Mouse (Mus musculus) neural tube, embryonic 10.5 days (tissue): ENCODE results near the gene Sun1.

ENCODE experiments used
- DNase-seq: peaks from one replicate; pipeline ENCODE4 v3.0.0-alpha.2; 2017; ENCODE audit warnings: low spot score; ENCODE audit errors: extremely low spot score

The Sun1 gene

DNA sequence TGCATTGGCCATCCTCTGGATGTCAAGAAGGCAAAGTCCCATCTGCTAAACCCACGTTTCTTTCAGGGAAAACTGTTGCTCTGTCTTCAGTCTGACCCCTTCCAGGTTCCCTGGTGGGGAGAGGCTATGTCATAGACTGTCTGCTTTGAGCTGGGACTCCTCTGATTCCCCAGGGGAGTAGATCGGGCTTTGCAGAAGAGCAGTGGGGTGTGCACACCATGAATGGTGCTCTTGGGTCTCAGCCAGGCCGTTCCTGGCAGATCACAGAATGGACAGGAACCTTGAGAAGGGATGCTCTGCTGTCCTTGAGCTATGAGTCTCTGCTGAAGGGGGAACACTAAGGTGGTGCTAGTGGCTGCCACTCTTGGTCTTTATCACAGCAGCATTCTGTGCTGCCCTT, 48.4 kb downstream of the Sun1 start:
- DNase-seq, result no peak

DNA sequence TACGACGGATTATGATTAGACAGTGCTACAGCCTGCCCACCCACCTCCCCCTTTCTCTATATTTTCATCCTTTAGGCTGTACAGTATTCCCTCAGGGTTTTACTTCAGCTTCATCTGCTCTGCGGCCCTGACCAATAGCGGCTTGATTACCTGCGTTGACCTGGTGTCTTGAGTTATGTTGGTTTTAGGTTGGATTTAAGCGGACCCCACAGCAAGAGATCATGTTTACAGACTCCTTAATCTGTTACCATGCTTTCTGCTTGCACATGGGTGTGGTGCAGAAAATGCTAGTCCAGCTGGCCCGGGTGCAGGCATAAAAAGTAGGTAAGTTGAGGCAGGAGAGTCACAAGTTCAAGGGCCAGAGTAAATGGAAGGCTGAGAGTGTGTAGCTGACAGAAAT, 50.8 kb downstream of the Sun1 start:
- no peak for DNase-seq

DNA sequence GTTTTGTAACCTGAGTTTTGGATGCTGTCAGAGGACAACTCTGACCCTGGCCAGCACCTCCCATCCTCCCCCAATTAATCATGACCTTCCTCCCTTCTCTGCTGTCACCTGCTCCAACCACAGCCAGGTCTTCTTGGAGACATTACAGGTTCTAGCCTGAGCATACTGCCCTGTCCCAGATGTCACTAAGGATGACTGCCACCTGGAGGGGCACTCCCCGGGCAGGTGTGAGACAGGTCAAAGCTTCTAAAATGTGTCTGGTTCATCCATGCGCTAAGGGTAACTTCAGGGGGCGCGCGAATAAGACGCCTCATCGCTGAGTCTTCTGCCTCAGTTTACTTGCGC, 51.3 kb downstream of the Sun1 start:
- no peak for DNase-seq

DNA sequence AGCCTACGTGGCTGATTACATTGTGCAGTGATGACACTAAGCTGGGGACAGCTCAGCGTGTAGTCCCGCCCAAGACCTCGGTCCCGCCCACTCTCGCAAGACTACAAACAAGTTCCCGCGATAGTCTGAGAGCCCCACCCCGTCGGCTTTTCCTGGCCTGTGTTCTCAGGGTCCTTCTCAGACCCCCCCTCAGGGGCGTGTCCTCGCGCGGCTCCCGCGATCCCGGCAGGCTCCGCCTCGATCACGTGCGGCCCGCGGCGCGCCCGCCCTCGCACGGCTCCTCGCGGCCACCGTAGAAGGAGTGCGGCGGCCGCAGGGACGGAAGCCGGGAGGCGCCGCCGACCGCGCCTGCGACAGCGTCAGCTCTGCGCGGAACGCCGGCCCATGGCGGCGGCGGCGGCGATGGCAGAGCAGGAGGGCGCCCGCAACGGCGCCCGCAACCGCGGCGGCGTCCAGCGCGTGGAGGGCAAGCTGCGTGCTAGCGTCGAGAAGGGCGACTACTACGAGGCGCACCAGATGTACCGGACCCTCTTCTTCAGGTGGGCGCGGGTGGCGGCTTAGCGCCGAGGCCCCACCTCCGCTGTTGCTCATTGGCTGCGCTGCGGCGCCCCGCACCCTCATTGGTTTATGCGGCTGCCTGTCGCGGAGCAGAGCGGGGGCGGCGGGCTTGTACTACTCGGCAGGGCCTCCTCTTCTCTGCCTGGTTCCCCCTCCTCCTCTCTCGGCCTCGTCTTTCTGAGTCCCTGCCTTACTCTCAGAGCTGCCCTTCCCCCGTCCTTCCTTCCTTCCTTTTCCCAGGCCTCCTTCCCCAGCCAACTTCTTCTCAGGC, 51.9 kb downstream of the Sun1 start, which contains the start of gene Get4:
Gene Get4, plus strand, starts transcription at position 244 of the 829 bp plus-strand sequence.
- DNase-seq, result peak; percentile 97

DNA sequence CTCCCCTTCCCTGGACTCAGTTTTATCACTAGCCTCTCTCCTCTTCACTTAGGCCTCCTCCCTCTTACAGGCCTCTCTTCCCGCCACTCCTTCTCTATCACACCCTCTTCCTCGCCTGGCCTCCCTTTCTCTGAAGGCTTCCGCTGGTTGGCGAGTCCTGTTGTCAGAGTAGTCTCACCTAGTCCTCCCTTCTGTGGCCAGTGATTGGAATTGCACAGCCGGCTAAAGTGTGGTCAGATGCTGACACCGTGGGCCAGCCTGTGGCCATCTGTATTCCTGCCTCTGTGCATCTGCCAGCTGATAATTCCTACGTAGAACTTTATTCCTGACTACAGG, 52.4 kb downstream of the Sun1 start:
- no peak for DNase-seq

DNA sequence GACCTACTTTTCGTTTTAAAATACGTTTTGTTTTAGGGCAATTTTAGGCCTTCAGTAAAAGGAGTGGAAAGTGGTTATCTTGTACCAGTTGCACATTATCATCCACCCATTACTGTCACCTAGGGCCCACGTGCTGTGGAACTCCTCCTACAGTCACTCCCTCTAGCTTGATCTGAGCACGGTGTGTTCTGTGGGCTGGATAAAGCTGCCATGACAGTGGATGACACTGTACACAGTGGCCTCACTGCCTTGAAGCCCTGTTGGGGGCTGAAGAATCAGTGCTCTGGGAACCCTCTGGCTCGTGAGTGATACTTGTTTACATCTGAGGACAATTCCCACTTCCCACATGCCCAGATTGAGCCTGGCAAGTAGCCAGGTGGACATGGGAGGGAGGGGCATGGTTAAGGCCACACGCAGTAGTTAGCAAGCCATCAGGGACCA, 52.9 kb downstream of the Sun1 start:
- DNase-seq, result no peak

DNA sequence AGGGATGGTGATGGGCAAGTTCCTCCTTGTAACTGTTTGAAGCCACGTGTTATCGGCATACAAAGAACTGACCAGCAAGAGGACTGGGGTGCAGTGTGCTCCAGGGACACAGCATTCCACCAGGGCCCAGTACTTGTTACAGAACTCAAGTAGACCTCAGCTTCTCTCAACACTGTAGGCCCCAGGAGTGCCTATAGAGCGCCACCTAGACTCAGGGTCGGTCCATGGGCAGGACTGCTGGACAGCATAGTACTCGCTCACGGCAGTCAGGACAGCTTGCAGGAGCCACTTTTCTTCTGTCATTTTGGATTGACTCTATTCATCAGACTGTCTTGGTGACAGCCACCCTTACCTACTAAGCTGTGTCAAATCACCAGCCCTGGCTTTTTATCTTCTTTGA, 54.5 kb downstream of the Sun1 start:
- no peak for DNase-seq

DNA sequence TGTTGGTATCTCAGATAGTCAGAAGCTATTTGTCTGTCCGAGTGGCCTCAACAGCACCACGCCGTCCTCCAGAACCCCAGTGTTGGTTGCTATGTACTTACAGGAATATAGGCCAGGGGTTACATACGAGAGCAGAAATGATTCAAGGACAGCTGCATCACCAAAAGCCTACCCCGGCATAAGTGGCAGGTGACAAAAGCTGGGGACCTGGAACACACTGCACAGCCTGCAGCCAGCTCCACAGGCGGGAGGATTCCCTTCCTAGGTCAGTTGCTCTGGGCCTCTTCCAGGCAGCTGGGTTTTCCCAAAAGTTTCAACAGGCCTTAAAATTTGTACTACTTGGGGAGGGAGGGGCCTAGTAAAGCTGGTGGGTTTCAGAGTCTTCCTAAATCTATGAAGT, 55.3 kb downstream of the Sun1 start:
- no peak for DNase-seq

DNA sequence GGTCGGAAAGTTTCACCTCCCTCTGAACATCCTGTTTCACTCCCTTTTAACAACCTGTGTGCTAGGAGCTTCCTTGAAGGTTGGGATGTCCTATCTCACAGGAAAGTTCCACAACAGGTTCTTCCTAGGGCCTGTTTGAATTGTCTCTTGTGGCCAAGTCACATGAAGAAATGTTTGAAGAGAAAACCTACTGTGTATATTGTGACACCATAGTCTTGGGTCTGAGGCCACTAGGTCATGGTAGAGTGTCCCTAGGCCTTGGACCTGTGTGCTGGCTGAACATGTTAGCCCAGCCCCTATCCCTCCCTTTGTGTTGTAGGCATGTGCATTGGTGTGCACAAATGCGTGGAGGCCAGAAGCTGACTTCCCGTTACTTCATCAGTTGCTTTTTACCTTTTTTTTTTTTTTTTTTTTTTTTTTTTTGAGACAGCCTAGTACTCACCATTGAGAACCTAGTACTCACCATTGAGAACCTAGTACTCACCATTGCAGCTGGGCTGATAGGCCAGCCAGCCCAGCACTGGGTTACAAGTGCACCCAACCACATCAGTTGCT, 55.9 kb downstream of the Sun1 start:
- no peak for DNase-seq

DNA sequence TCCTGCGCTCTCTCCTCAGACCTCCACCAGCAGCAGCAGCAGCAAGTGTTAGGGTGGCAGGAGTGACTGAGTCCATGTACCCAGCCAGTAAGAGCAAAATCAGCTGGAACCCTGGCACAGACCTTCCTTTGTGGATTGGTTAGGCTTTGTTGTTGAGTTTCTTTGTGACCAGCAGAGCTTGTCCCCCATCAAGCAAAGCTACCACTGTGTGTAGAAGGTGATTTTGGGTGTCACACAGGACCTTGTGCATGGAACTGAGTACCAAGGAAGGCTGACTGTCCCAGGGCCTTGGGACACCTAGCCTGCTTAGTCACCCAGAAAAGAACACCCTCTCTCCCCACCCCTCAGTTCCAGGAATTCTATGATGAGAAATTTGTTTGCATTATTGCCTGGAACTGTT, 56.8 kb downstream of the Sun1 start:
- DNase-seq, result no peak

DNA sequence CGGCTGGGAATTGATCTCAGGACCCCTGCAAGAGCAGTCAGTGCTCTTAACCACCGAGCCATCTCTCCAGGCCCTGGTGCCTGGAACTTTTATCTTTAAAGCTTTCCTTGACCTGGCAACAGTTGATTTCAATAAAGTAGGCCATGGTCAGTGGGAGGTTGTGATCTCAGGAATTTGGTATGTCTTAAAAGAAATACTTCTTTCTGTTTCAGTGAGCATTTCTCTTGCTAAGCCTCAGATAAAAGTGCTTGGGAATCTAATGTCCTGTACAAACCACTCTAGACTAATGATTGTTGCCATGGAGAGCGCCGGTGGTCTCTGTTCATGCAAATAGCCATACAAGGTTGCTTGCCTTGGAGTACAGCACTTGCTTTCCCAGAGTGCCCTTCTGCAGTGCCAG, 57.4 kb downstream of the Sun1 start:
- no peak for DNase-seq

DNA sequence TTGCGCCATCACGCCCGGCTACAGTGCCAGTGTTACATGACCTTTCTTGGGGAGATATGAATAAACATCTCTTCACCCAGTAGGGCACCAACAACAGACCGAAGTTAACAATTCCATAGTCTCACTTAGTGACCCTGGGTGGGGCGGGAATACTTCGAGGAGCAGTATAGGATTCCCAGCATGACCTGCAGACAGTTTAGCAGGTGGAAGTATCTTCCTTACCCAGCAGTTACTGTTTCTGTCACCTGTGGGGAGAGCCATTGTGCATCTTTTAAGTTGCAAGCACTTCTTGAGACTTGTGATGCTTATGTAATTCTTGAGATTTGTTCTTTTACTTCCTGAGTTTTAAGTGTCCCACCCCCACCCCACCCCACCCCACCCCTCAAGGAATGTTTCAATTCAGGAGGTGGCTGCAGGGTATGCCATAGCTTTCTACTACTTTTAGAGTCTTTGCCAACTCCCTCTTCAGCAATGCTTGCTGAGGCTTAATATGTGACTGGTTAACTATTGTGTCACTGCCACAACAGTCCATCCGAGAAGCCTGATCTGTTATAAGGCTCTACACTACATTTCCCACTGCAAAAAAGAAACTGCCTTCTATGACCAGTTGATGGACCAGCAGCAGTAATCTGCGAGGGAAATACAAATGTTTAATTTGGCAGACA, 58.1 kb downstream of the Sun1 start:
- DNase-seq, result no peak

DNA sequence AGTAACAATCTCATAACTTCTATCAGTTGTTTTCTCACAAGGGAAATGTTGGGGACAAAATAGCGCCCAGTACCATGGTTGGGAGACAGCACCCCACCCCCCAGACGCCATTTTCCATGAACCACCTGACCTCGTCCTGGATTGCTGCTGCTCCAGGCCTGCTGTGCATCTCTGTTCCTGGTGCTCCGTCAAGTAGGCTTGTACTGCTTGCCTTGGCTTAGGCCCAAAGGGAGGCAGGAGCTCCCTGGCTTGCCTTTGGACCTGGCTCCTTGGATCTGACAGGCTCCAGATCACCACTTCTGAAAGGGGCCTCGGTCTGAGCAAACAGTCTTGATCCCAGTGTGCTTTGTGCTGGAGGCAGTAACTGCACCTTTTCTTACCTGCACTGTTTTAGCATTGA, 59.4 kb downstream of the Sun1 start:
- no peak for DNase-seq

DNA sequence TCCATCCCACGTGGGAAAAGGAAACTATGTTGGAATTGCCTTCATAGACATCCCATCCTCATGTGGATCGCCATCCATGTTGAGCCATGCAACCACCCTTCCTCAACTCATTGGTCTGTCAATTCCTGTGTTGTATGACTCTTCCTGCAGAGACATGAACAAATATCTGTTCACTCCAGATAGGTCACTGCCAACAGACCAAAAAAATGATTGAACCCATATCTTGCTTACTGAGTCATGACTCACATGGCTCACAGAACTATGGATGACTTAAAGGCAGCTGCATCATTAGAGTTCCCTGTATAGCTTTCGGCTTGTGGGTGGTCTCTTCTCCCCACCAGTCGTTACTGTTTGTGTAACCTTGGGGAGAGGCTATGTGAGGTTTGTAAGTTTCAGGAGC, 61.0 kb downstream of the Sun1 start:
- no peak for DNase-seq

DNA sequence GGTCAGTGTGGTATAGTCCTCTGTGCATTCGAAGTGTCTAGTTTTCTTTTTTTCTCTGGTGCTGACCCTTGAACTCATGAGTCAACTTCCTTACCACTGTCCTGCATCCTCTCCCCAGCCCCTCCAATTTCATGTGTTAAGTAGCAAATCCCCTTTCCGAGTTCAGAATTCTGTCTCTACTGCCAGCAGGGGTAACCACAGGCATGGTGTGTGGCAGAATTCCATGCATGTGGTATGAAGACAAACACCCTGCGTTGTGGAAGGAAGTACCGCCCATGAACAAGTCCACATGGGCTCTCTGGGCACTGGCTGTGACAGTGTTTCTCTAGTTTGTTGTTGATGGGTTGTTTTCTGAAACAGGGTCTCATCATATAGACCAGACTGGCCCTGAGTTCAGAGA, 67.2 kb downstream of the Sun1 start:
- DNase-seq, result no peak

DNA sequence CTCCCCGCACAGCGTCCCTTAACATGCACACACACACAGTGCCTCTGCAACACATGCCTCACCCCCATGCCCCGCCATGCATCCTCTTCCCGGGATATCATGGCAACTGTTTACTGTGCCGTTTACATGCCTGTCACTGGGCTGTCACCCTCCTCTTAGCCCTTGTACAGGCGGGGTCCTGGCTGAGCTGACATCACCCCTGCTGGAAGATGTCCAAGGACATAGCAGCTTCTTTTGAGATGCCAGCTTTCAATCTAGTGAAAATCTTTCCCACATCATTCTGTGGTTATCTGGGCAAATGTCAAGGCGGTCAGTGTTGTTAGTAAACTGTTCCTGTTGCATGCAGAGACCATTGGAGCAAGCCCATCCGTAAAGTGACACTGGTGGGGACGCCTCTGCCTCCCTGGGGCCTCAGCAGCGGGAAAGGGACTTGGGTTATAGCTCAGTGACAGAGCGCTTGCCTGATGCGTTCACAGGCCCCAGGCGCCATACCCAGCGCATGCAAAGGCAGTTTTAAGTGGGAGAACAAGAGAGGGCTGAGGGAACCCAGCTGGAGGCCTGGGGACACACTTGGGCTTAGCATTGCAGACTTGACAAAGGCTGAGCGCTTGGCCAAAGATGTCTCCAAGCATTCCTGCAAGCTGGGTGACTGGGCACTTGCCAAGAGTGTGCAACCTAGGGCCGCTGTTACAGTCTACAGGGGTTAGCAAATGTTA, 70.5 kb downstream of the Sun1 start:
- no peak for DNase-seq

DNA sequence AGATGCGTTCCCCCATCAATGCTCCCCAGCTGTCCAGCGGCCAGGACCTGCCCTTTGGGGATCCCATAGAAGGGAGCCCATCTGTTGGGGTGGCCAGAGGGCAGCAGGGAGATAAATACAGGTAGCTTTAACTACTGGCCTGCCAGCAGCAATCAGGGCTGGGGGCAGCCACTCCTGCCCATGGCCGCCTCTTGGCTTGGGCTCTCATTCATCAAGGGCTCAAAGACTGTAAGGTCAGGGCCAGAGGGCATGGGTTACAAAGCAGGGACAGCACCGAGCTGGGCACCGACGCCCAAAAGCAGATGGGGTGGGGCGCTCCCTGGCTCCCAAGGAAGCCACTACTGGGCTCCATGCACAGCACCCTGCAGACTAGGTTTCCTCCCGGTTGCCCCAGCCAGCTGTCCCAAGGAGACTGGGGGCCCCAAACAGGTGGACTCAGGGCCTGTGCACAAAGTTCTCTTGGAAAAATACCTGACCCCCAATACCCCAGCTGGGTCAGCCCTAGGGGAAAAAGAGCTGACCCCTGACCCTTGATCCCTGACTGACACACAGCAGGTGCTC, 71.6 kb downstream of the Sun1 start:
- no peak for DNase-seq

DNA sequence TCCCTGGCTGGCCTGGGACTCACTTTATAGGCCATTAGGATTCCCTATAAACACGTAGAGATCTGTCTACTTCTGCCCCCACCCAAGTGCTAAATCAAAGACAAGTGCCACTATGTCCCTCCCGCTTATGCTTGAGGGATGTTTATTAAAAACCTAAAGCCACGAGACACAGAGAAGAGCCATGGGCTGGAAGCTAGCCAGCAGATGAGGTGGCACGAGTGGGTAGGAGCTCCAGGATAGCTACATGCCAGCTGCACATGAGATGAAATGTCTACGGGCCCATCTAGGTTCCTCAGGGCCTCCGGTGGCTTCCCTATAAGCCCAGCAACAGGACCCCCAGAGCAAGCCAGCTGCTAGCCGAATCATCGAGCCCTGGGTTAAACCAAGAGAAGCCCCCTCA, 76.8 kb downstream of the Sun1 start:
- no peak for DNase-seq

DNA sequence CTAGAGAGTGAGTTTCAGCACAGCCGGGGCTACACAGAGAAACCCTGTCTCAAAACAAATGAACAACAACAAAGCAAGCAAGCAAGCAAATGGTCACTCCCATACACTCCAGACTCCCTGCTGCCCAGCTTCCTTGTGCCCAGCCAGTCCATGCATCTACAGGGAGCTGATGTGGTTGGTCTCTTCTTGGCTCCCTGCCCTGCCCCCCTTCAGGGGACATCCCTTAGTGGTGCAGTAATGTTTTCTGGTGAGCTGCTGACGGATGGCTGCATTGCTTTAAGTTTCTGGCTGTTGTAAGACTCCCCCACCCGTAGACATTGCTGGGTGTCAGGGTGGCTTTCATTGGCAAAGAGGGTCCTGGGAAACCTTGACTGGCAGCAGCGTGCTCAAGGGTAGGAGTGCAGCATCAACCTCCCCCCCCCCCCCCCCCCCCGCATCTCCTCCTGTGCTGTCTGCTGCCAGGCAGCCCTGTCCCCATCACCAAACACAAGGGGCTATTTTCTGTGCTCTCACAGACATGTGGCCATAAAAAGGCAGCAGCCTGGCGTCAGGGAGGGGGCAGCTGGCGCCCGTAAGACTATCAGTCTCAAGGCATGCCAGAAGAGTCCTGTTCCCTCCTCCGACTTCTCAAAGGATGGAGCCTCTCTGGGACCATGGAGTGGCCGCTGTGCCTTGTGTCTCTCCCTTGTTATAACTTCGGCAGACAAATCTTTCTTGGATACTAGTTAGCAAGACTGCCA, 81.1 kb downstream of the Sun1 start:
- no peak for DNase-seq

DNA sequence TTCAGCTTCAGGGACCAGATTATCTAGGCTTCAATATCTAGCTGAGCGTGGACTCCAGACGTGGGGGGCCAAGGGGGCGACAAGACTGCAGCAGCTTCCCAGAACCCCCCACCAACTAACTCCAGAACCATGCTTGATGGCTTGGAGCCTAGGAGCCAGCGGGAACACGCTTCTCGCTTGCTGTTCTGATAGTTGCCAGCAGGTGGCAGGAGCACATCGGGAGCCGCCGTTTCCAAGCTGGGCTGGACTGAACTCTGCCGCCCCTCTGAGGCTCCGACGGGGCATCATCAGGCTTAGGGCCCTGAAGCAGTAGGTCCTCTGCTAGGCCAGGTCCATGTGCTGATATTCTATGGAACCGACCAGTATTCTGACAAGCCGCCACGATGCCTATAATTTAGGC, 81.8 kb downstream of the Sun1 start:
- DNase-seq, result peak; percentile 88

DNA sequence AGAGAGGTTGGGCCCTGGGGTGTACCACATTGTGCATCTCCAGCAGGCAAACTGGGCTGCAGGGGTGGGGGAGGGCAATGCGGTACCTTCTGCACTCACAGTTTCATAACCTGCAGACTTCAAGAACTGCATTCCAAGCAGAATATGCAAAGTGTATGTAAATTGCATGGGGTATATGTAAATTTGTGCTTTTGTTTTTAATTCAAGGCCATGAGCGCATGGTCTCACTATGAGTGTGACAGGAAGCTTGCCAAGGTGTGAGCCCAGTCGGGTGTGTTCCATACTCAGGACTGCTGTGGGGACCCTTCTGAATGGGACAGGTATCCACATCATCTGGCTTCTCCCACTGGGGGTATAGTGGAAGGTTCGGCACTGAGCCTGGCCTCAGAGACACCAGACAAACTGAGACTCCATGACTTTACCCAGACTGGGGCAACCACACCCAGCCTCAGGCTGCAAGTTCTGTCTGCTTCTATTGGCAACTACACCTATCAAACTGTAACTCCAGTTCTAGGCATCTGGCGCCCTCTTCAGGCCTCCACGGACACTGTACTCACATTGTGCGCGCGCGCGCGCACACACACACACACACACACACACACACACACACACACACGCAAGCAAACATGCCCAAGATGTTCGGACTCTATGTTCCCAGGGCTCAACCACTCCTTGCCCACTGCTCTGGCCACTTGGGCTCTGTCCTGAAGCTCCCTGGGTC, 83.2 kb downstream of the Sun1 start:
- no peak for DNase-seq
